In the genomic region with DNA sequence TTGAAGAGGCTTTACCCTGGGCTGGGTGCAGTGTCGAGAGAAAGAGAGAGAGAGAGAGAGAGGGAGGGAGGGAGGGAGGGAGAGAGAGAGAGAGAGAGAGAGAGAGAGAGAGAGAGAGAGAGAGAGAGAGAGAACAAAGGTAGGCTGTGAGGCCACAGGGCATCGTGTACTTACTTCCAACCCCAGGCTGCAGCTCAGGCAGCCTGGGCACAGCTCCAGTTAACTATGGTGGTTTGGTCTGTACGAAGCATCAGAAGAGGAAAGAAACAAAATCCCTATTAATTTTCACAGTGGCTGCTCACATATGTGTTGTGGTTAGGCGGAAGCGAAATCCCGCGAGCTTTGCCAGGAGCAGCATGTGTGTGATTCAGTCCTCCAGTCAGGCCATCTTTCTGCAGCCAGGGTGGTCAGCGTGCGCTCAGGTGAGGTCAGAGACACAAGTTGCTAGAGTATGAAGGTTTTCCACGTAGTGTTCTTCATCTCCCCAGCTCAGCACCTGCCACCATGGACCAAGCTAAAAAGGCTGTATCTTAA, we compare ENCODE assay signal across 16 mouse cellular contexts.
DNase-seq lines count a peak whose midpoint lies in the region; ATAC-seq lines count a peak whose summit lies in the region.
"Had no signal": no experiment of that assay in that cellular context is flagged by ENCODE, and none has a peak within 500 bp of the region (broad histone marks: within the 10 kb centered on the region; RNA-seq: fewer than 3 reads in every experiment).

No protein-coding gene starts in this region.

- 28% methylated on average over 10 of the region's 10 CpGs for WGBS in embryonic facial prominence, embryonic 14.5 days
- 38% methylated on average over 9 of the region's 10 CpGs for WGBS in hindbrain, embryonic 12.5 days
- 44% methylated on average over 9 of the region's 10 CpGs for WGBS in neural tube, embryonic 13.5 days

- intact Hi-C loops in heart, postnatal 10 days (cut with DNase I), result no loop called here

- H3K4me2 ChIP-seq in embryonic facial prominence, embryonic 14.5 days (ENCODE audit: low read depth, low read length), result no peak overlapping the region
- H3K4me2 ChIP-seq in hindbrain, embryonic 12.5 days (replicated peaks), result no peak overlapping the region
- H3K4me2 ChIP-seq in neural tube, embryonic 13.5 days, result no peak overlapping the region
- H3K4me2 ChIP-seq: embryonic facial prominence, embryonic 13.5 days; heart, embryonic 12.5 days; limb, embryonic 12.5 days; liver, embryonic 15.5 days had no signal

- no peaks in the 10 kb centered on the region for H3K4me1 ChIP-seq in embryonic facial prominence, embryonic 14.5 days (ENCODE audit: control insufficient read depth, insufficient read depth, low read length)
- H3K4me1 ChIP-seq in hindbrain, embryonic 12.5 days, result 0 out of 2 replicates have a peak, but pooled peaks cover 6% of the 10 kb centered on the region
- peaks cover 11% of the 10 kb centered on the region for H3K4me1 ChIP-seq in neural tube, embryonic 13.5 days (replicated peaks)
- H3K4me1 ChIP-seq: heart, embryonic 12.5 days; liver, embryonic 15.5 days had no signal

- no peak overlapping the region for H3K9ac ChIP-seq in embryonic facial prominence, embryonic 14.5 days (ENCODE audit: low read depth, low read length)
- H3K9ac ChIP-seq in hindbrain, embryonic 12.5 days, result no peak overlapping the region
- no peak overlapping the region for H3K9ac ChIP-seq in neural tube, embryonic 13.5 days
- H3K9ac ChIP-seq: embryonic facial prominence, embryonic 13.5 days; heart, embryonic 12.5 days; limb, embryonic 12.5 days; liver, embryonic 15.5 days had no signal

- no peaks in the 10 kb centered on the region for H3K9me3 ChIP-seq in embryonic facial prominence, embryonic 14.5 days (ENCODE audit: control insufficient read depth, low read length)
- no peaks in the 10 kb centered on the region for H3K9me3 ChIP-seq in hindbrain, embryonic 12.5 days (replicated peaks)
- H3K9me3 ChIP-seq in neural tube, embryonic 13.5 days, result no peaks in the 10 kb centered on the region
- H3K9me3 ChIP-seq: embryonic facial prominence, embryonic 13.5 days; heart, embryonic 12.5 days; limb, embryonic 12.5 days; liver, embryonic 15.5 days had no signal

- peak; percentile 44; the same call in 1 of the 2 replicates for ATAC-seq in embryonic facial prominence, embryonic 14.5 days (ENCODE audit: low read depth)
- 0 out of 2 replicates have a peak, but pooled peaks have one; percentile 26 for ATAC-seq in hindbrain, embryonic 12.5 days (ENCODE audit: low FRiP score)
- ATAC-seq in neural tube, embryonic 13.5 days (ENCODE audit: low read depth), result 0 out of 2 replicates have a peak, but pooled peaks have one; percentile 44

- no peak overlapping the region for H3K4me3 ChIP-seq in embryonic facial prominence, embryonic 14.5 days (ENCODE audit: low read depth, low read length)
- no peak overlapping the region for H3K4me3 ChIP-seq in hindbrain, embryonic 12.5 days
- H3K4me3 ChIP-seq in neural tube, embryonic 13.5 days, result no peak overlapping the region
- H3K4me3 ChIP-seq: embryonic facial prominence, embryonic 13.5 days; heart, embryonic 12.5 days; limb, embryonic 12.5 days; liver, embryonic 15.5 days had no signal

- no peaks in the 10 kb centered on the region for H3K27me3 ChIP-seq in embryonic facial prominence, embryonic 14.5 days (replicated peaks; ENCODE audit: control insufficient read depth, insufficient read depth, low read length)
- no peaks in the 10 kb centered on the region for H3K27me3 ChIP-seq in hindbrain, embryonic 12.5 days
- H3K27me3 ChIP-seq in neural tube, embryonic 13.5 days, result no peaks in the 10 kb centered on the region
- H3K27me3 ChIP-seq: embryonic facial prominence, embryonic 13.5 days; heart, embryonic 12.5 days; limb, embryonic 12.5 days; liver, embryonic 15.5 days had no signal

- peak; percentile 7 for DNase-seq in kidney, adult 9 months
- no peak for DNase-seq in kidney, postnatal 14 days
- DNase-seq in embryonic facial prominence, embryonic 14.5 days (ENCODE audit: low spot score), result peak; percentile 26
- DNase-seq in spleen, postnatal 4 days (ENCODE audit: low spot score in 2 of 2), result no peak
- DNase-seq in heart, postnatal 10 days, result no peak
- DNase-seq: cerebellum, adult 9-11 months; gastrocnemius, postnatal 14 days; lung, postnatal 14 days; right cerebral cortex, postnatal 4 days had no signal

- H3K36me3 ChIP-seq in embryonic facial prominence, embryonic 14.5 days (ENCODE audit: control insufficient read depth, insufficient read depth, low read length), result no peaks in the 10 kb centered on the region
- H3K36me3 ChIP-seq in hindbrain, embryonic 12.5 days, result no peaks in the 10 kb centered on the region
- H3K36me3 ChIP-seq in neural tube, embryonic 13.5 days, result no peaks in the 10 kb centered on the region
- H3K36me3 ChIP-seq: embryonic facial prominence, embryonic 13.5 days; heart, embryonic 12.5 days; limb, embryonic 12.5 days; liver, embryonic 15.5 days had no signal

- H3K27ac ChIP-seq in embryonic facial prominence, embryonic 14.5 days (replicated peaks; ENCODE audit: low read depth, low read length), result no peak overlapping the region
- H3K27ac ChIP-seq in hindbrain, embryonic 12.5 days, result no peak overlapping the region
- H3K27ac ChIP-seq in neural tube, embryonic 13.5 days (replicated peaks), result no peak overlapping the region
- H3K27ac ChIP-seq: embryonic facial prominence, embryonic 13.5 days; kidney, postnatal 0 days; limb, embryonic 12.5 days; liver, embryonic 15.5 days had no signal

Comparison
In these comparisons a context has a peak if more than half of its experiments do, and no peak if none do; other contexts are left out.
1. DNase-seq: peak in kidney, adult 9 months (single experiment) and embryonic facial prominence, embryonic 14.5 days (single experiment); none in kidney, postnatal 14 days (single experiment), spleen, postnatal 4 days (0 of 2) and heart, postnatal 10 days (0 of 2).
2. Peak in every context shown above with its lines, with median percentiles within 50 percentile points of each other: ATAC-seq.